Mouse (Mus musculus): ENCODE data around the gene Rims1.

- TF ChIP-seq GATA1 (IDR thresholded peaks at IDR 0.05; ENCODE audit: borderline replicate concordance, low read length) (no peak), FLI1 (IDR thresholded peaks at IDR 0.05; ENCODE audit: low read length) (no peak)
These were observed 111.3 kb downstream of the Rims1 start for GRCm38 (mm10) chr1:22694514-22694913.
